Mouse (Mus musculus): ENCODE data around the gene Ermp1. TPM values are rescaled to one million over a fixed set of nuclear protein-coding genes. Genes with fewer than 3 reads are reported as not detected.

The Ermp1 gene
- total and polyA plus RNA-seq, 3 experiments = 68.4 to 167 (median 82.0) TPM

DNA sequence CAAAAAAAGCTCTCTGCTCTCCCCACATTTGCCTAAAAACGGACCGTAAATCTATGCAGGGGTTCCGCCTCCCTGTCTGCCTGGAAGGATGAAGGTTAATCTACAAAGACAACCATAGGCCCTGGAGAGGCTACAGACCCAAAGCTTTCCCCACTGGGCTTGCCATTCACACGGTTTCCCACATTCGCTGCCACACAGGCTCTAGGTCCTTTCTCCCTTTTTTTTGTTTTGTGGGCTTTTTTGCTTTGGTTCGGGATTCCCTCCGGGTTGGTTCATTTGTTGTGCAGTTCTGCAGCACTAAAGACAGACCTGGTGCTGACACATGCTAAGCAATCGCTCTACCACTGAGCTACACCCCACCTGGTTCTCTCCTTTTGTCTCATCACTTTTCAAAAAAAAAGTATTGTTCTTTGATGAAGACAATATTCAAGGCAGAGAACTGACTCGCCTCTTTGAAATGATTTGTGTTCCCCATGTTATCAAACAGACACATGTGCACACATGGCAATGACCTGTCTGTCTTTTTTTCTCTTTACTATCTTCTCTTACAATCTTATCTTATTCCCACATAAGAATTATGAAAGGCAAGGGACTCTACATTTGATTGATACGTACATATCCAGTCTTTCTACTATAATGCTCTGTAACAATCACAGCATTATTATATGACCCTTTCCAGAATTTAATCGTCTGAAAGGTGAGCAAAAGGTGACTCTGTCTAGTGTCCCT lies 4.9 kb downstream of the Ermp1 start (continued):
- no peak for TF ChIP-seq NRF1 (IDR thresholded peaks at IDR 0.05; ENCODE audit: insufficient read depth, low read depth, low read length, poor library complexity, severe bottlenecking)
- no peak for TF ChIP-seq USF1 (IDR thresholded peaks at IDR 0.05; ENCODE audit: low read depth, low read length)
- TF ChIP-seq SMC3 (IDR thresholded peaks at IDR 0.05; ENCODE audit: low read depth, low read length) = no peak
- TF ChIP-seq ETS1 (IDR thresholded peaks at IDR 0.05; ENCODE audit: low read depth, low read length) = peak; percentile 24; the same call in 1 of the 2 replicates
- no peak for TF ChIP-seq HCFC1 (IDR thresholded peaks at IDR 0.05; ENCODE audit: low read depth, low read length)
- TF ChIP-seq RAD21 (IDR thresholded peaks at IDR 0.05; ENCODE audit: low read depth, low read length) = no peak
- TF ChIP-seq RCOR1 (IDR thresholded peaks at IDR 0.05; ENCODE audit: low read depth, low read length) = peak; percentile 45; the same call in 1 of the 2 replicates
- TF ChIP-seq NELFE (IDR thresholded peaks at IDR 0.05; ENCODE audit: low read depth, low read length) = no peak
- TF ChIP-seq ZNF384 (IDR thresholded peaks at IDR 0.05; ENCODE audit: low read depth, low read length) = no peak
- no peak for TF ChIP-seq ZC3H11A (IDR thresholded peaks at IDR 0.05; ENCODE audit: low read depth, low read length)
- no peak for TF ChIP-seq MAFK (IDR thresholded peaks at IDR 0.05; ENCODE audit: borderline replicate concordance, low read depth, low read length)
- TF ChIP-seq MYB (IDR thresholded peaks at IDR 0.05; ENCODE audit: low read depth, low read length) = no peak
- TF ChIP-seq KAT2A (conservative IDR thresholded peaks at IDR 0.05; ENCODE audit: low read depth, low read length) = no peak
- TF ChIP-seq TBP (IDR thresholded peaks at IDR 0.05; ENCODE audit: low read depth, low read length) = no peak
- peak; percentile 36; the same call in 1 of the 2 replicates for TF ChIP-seq SIN3A (IDR thresholded peaks at IDR 0.05; ENCODE audit: low read length)
- no peak for TF ChIP-seq GABPA (IDR thresholded peaks at IDR 0.05; ENCODE audit: low read depth, low read length)

DNA sequence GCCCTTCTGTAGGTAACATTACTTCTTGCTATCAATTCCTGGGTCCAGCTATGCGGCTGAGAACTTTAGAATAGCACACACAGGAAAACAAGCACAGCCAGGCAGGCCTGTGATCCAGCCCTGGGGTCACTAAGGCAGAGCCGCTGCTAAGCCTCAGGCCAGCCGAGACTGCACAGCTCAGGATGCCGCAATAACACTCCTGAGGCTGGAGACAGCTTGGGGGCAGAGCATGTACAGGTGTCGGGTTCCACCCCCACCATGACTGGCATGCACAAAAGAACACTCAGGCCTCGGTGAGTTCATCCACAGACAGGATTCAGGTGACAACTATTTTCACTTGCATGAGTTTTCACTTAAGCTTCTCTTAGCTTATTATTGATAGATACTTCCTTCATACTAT lies 6.0 kb downstream of the Ermp1 start:
- Histone ChIP-seq H3K4me1 (ENCODE audit: control insufficient read depth in 1 of 2, insufficient read depth in 2 of 2, low read length in 2 of 2) (peaks cover 4 to 20% of the 10 kb centered on the region in 2 experiments), H3K9me3 (replicated peaks; ENCODE audit: insufficient read depth, low read length) (no peaks in the 10 kb centered on the region), H3K9ac (ENCODE audit: control insufficient read depth, low read depth, low read length, poor library complexity, severe bottlenecking) (no peak overlapping the region), H3K27me3 (ENCODE audit: control insufficient read depth in 1 of 2, insufficient read depth in 2 of 2, low read length in 2 of 2) (no peaks in the 10 kb centered on the region), H3K4me3 (ENCODE audit: control insufficient read depth in 1 of 2, insufficient read depth in 1 of 2, low read depth in 2 of 2, low read length in 2 of 2) (no peak overlapping the region), H3K79me2 (ENCODE audit: control insufficient read depth, insufficient read depth, low read length, poor library complexity) (peaks cover 12% of the 10 kb centered on the region), H3K36me3 (ENCODE audit: control insufficient read depth in 1 of 2, insufficient read depth in 2 of 2, low read length in 2 of 2) (peaks cover 28 to 32% of the 10 kb centered on the region in 2 experiments), H3K27ac (ENCODE audit: control insufficient read depth, low read depth, low read length) (no peak overlapping the region)
- DNase-seq (ENCODE audit: low read depth, low spot score) = no peak
- no peak for TF ChIP-seq ZMIZ1 (IDR thresholded peaks at IDR 0.05; ENCODE audit: low read depth, low read length)
- no peak for TF ChIP-seq MYC (IDR thresholded peaks at IDR 0.05; ENCODE audit: low read depth, low read length)
- TF ChIP-seq HCFC1 (IDR thresholded peaks at IDR 0.05; ENCODE audit: low read depth, low read length) = no peak
- TF ChIP-seq POLR2AphosphoS5 (IDR thresholded peaks at IDR 0.05; ENCODE audit: borderline replicate concordance, low read depth, low read length) = no peak
- no peak for TF ChIP-seq EP300 (IDR thresholded peaks at IDR 0.05; ENCODE audit: low read depth in 1 of 2, low read length in 2 of 2)
- no peak for TF ChIP-seq RAD21 (IDR thresholded peaks at IDR 0.05; ENCODE audit: low read depth, low read length)
- TF ChIP-seq MAX (IDR thresholded peaks at IDR 0.05; ENCODE audit: low read length) = no peak
- no peak for TF ChIP-seq POLR2AphosphoS2 (IDR thresholded peaks at IDR 0.05; ENCODE audit: low read length)
- TF ChIP-seq MAZ (IDR thresholded peaks at IDR 0.05; ENCODE audit: low read depth, low read length) = no peak
- no peak for TF ChIP-seq MXI1 (IDR thresholded peaks at IDR 0.05; ENCODE audit: low read depth, low read length)
- TF ChIP-seq TBP (IDR thresholded peaks at IDR 0.05; ENCODE audit: low read depth, low read length) = no peak
- TF ChIP-seq NRF1 (IDR thresholded peaks at IDR 0.05; ENCODE audit: insufficient read depth, low read depth, low read length, poor library complexity, severe bottlenecking) = no peak
- no peak for TF ChIP-seq SMC3 (IDR thresholded peaks at IDR 0.05; ENCODE audit: low read depth, low read length)
- no peak for TF ChIP-seq CHD2 (IDR thresholded peaks at IDR 0.05; ENCODE audit: low read length)
- no peak for TF ChIP-seq JUND (IDR thresholded peaks at IDR 0.05; ENCODE audit: low read depth, low read length)
- no peak for TF ChIP-seq TCF12 (IDR thresholded peaks at IDR 0.05; ENCODE audit: low read depth, low read length)
- no peak for TF ChIP-seq TAL1 (IDR thresholded peaks at IDR 0.05; ENCODE audit: low read length)
- no peak for TF ChIP-seq USF1 (IDR thresholded peaks at IDR 0.05; ENCODE audit: low read depth, low read length)

Data from MEL (cell line).